ENCODE assay signal across 8 mouse cellular contexts in the genomic region with DNA sequence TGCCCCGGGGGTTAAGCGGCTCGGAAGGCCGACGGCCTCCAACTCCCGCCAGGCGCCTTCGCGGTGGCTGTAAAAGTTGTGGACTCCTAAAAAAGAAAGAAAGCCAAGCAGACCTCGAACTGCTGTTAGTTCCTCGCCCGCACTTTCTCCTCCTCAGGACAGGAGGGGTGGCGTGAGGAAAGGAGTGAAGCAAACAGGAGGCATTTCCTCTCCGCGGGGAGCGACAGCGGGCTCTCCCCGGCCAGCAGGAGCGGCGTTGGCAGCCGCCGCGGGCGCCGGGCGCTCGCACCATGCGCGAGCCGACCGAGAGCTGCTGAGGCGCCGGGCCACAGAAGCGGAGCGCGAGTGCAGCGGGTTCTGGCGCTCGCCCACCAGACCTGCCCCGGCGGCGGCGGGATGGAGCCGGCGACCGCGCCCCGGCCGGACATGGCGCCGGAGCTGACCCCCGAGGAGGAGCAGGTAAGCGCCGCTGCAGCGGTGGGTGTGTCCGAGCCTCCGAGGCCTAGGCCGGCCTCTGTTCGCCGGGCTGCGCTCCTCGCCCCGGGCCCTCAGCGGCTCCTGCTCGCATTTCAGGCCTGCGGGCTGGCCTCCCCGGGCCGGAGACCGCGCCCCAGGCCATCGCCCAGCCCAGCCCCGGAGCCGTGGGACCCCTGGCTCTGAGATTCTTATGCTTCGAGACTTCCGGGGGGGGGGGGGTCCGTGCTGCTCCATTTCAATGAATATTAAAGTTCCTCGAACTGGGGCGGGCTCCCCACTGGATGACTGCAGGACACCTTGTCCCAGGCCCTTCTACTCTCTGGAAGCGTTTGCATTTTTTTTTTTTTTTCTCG. TPM values are rescaled to one million over a fixed set of nuclear protein-coding genes. Genes with fewer than 3 reads are reported as not detected.
DNase-seq lines count a peak whose midpoint lies in the region; ATAC-seq and TF ChIP-seq lines count a peak whose summit lies in the region.

No protein-coding gene starts in this region.

- peak overlapping the region; percentile 95 for H3K27ac ChIP-seq in cortical plate, adult 2 months (ENCODE audit: insufficient read depth, low read length)
- H3K27ac ChIP-seq in limb, embryonic 12.5 days = peak overlapping the region; percentile 99
- peak overlapping the region; percentile 95 for H3K27ac ChIP-seq in midbrain, embryonic 14.5 days (replicated peaks; ENCODE audit: low read depth, low read length)

- TF ChIP-seq POLR2A in cortical plate, adult 2 months (IDR thresholded peaks at IDR 0.05; ENCODE audit: extremely low read depth, insufficient read depth, low read length) = no peak

- H3K36me3 ChIP-seq in limb, embryonic 12.5 days = peaks cover 9% of the 10 kb centered on the region; the same call in 1 of the 2 replicates
- H3K36me3 ChIP-seq in midbrain, embryonic 14.5 days (ENCODE audit: control insufficient read depth, insufficient read depth, low read length) = no peaks in the 10 kb centered on the region

- no peaks in the 10 kb centered on the region; the same call in 1 of the 2 replicates for H3K4me1 ChIP-seq in cortical plate, adult 2 months (ENCODE audit: control insufficient read depth, insufficient read depth, low read length)
- H3K4me1 ChIP-seq in limb, embryonic 12.5 days (replicated peaks) = peaks cover 8% of the 10 kb centered on the region
- H3K4me1 ChIP-seq in midbrain, embryonic 14.5 days (ENCODE audit: control insufficient read depth, insufficient read depth, low read length) = peaks cover 10% of the 10 kb centered on the region; the same call in 1 of the 2 replicates

- intact Hi-C loops in gastrocnemius, postnatal 14 days (cut with DNase I; ENCODE audit: low total_unique reads) = no loop called here

- peak overlapping the region; percentile 64 for H3K4me2 ChIP-seq in limb, embryonic 12.5 days
- peak overlapping the region; percentile 74 for H3K4me2 ChIP-seq in midbrain, embryonic 14.5 days (ENCODE audit: low read length)

- H3K4me3 ChIP-seq in cortical plate, adult 2 months (ENCODE audit: insufficient read depth, low read length) = peak overlapping the region; percentile 100
- peak overlapping the region; percentile 93 for H3K4me3 ChIP-seq in limb, embryonic 12.5 days (replicated peaks)
- peak overlapping the region; percentile 92 for H3K4me3 ChIP-seq in midbrain, embryonic 14.5 days (replicated peaks; ENCODE audit: low read depth, low read length)

- WGBS in limb, embryonic 12.5 days = under 1% methylated on average over 68 of the region's 80 CpGs
- WGBS in midbrain, embryonic 14.5 days = under 1% methylated on average over 80 of the region's 80 CpGs

- H3K9me3 ChIP-seq in limb, embryonic 12.5 days = no peaks in the 10 kb centered on the region
- H3K9me3 ChIP-seq in midbrain, embryonic 14.5 days (ENCODE audit: control insufficient read depth, low read length) = no peaks in the 10 kb centered on the region

- H3K27me3 ChIP-seq in limb, embryonic 12.5 days = no peaks in the 10 kb centered on the region
- no peaks in the 10 kb centered on the region for H3K27me3 ChIP-seq in midbrain, embryonic 14.5 days (ENCODE audit: control insufficient read depth, insufficient read depth, low read length)

- DNase-seq in layer of hippocampus, adult 18-20 months (ENCODE audit: low spot score in 2 of 2) = peak; percentile 28 to 48
- no peak for DNase-seq in layer of hippocampus, adult 9-10 months (ENCODE audit: low spot score)
- peak; percentile 62 for DNase-seq in gastrocnemius, postnatal 14 days
- peak; percentile 74 for DNase-seq in midbrain, embryonic 14.5 days
- peak; percentile 45 to 49 for DNase-seq in spleen, postnatal 36 days (ENCODE audit: low spot score in 2 of 2)

- ATAC-seq in inflammation-experienced regulatory T-cells, adult 6 months = peak; percentile 55
- peak; percentile 54 for ATAC-seq in limb, embryonic 12.5 days (ENCODE audit: insufficient number of reproducible peaks, insufficient read depth, low FRiP score, low TSS enrichment, low read depth)
- peak; percentile 67 for ATAC-seq in midbrain, embryonic 14.5 days (ENCODE audit: low FRiP score, low TSS enrichment)

- TF ChIP-seq CTCF in cortical plate, adult 2 months (IDR thresholded peaks at IDR 0.05; ENCODE audit: extremely low read depth, insufficient read depth, low read length) = no peak

- H3K9ac ChIP-seq in limb, embryonic 12.5 days (replicated peaks) = peak overlapping the region; percentile 98
- H3K9ac ChIP-seq in midbrain, embryonic 14.5 days (replicated peaks; ENCODE audit: low read length) = peak overlapping the region; percentile 96

RNA-seq across cellular contexts. Expression of a gene that starts 0.7 kb away (rescaled TPM):
- total RNA-seq in layer of hippocampus, adult 18-20 months (2021) = 10 to 100 TPM; 29.6 to 31.6 TPM
- 23.9 TPM in 2 replicates for polyA plus RNA-seq in cortical plate, adult 2 months (2012; rRNA removed)
- 1 to 10 TPM; 8.6 to 9.2 TPM for total RNA-seq in gastrocnemius, postnatal 14 days (2021)
- polyA plus RNA-seq in inflammation-experienced regulatory T-cells, adult 6 months (2017; shearing (Covaris generic)) = 1 to 10 TPM; 6.0 to 6.9 (median 6.3) TPM
- polyA plus RNA-seq in limb, embryonic 12.5 days (2016; fragmentation: Nextera tagmentation; extraction: Ambion mirVana) = 39.2 and 41.7 TPM in 2 replicates
- 28.2 and 35.3 TPM in 2 replicates for polyA plus RNA-seq in midbrain, embryonic 14.5 days (2014; fragmentation: Nextera tagmentation; extraction: Ambion mirVana)

RNA-seq across cellular contexts. Expression of a gene that starts 44.7 kb away (rescaled TPM):
- 10 to 100 TPM; 16.7 to 19.3 TPM for total RNA-seq in layer of hippocampus, adult 18-20 months (2021)
- 15.7 and 16.0 TPM in 2 replicates for polyA plus RNA-seq in cortical plate, adult 2 months (2012; rRNA removed)
- 1 to 10 TPM; 7.3 to 7.4 TPM for total RNA-seq in gastrocnemius, postnatal 14 days (2021)
- 10 to 100 TPM; 13.7 to 26.7 (median 16.5) TPM for polyA plus RNA-seq in inflammation-experienced regulatory T-cells, adult 6 months (2017; shearing (Covaris generic))
- polyA plus RNA-seq in limb, embryonic 12.5 days (2016; fragmentation: Nextera tagmentation; extraction: Ambion mirVana) = 27.1 and 29.2 TPM in 2 replicates
- polyA plus RNA-seq in midbrain, embryonic 14.5 days (2014; fragmentation: Nextera tagmentation; extraction: Ambion mirVana) = 22.8 and 24.1 TPM in 2 replicates

RNA-seq across cellular contexts. Expression of a gene that starts 58.1 kb away (rescaled TPM):
- total RNA-seq in layer of hippocampus, adult 18-20 months (2021) = 10 to 100 TPM; 56.1 to 57.1 TPM
- 84.9 and 86.0 TPM in 2 replicates for polyA plus RNA-seq in cortical plate, adult 2 months (2012; rRNA removed)
- 10 to 100 TPM; 40.1 to 43.1 TPM for total RNA-seq in gastrocnemius, postnatal 14 days (2021)
- polyA plus RNA-seq in inflammation-experienced regulatory T-cells, adult 6 months (2017; shearing (Covaris generic)) = 10 to 100 TPM; 46.7 to 50.9 (median 48.0) TPM
- polyA plus RNA-seq in limb, embryonic 12.5 days (2016; fragmentation: Nextera tagmentation; extraction: Ambion mirVana) = 77.9 and 80.1 TPM in 2 replicates
- polyA plus RNA-seq in midbrain, embryonic 14.5 days (2014; fragmentation: Nextera tagmentation; extraction: Ambion mirVana) = 69.6 and 84.5 TPM in 2 replicates
